Mouse (Mus musculus) bone marrow macrophage, adult 2 months (primary cell): ENCODE measurements around the gene Higd1b. TPM values are rescaled to one million over a fixed set of nuclear protein-coding genes. Genes with fewer than 3 reads are reported as not detected.

Source experiments
- H3K27ac ChIP-seq: 2 replicates; pipeline ENCODE4 v1.5.1; 2012; ENCODE audit warnings: low read depth, low read length; ENCODE audit not compliant: insufficient read depth
- H3K4me1 ChIP-seq: 2 replicates; pipeline ENCODE4 v1.6.1; 2012; ENCODE audit warnings: low read length; ENCODE audit not compliant: control insufficient read depth, insufficient read depth
- H3K4me3 ChIP-seq: 2 replicates; pipeline ENCODE4 v1.5.1; 2012; ENCODE audit warnings: mild to moderate bottlenecking, low read length, moderate library complexity; ENCODE audit not compliant: insufficient read depth
- CTCF ChIP-seq: IDR thresholded peaks from 2 replicates; pipeline ENCODE4 v1.5.1; 2012; ENCODE audit warnings: low read depth, mild to moderate bottlenecking, low read length, moderate library complexity
- POLR2A ChIP-seq: IDR thresholded peaks from 2 replicates; pipeline ENCODE4 v1.6.1; 2012; ENCODE audit warnings: mild to moderate bottlenecking, low read depth, low read length, borderline replicate concordance
- polyA plus RNA-seq: library from polyadenylated mRNA; stranded (reverse); fragments of >200 nt; gene quantifications from 2 replicates; pipeline ENCODE4 v1.2.4, GENCODE M21; 2012; ENCODE audit not compliant: missing spikeins, insufficient read depth, insufficient read length

Higd1b gene
- not detected in 2 replicates for polyA plus RNA-seq

DNA sequence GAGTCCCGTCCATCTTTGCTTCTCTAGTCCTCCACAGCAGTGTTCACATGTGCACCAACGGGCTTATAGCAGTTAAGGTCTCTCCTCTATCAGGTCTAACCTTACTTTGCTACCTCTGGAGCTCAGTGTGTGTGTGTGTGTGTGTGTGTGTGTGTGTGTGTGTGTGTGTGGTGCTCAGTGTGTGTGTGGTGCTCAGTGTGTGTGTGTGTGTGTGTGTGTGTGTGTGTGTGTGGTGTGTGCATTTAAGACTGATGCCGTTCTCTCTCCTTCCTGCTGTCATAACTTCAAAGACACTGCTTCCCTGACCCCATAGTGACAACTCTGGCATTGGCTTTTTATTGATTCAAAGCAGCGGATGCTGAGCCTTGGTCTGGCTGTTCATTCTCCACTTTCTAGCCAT lies at the start of gene Higd1b:
Higd1b (plus strand) TSS at position 301 of the 400 bp plus-strand sequence.
- H3K4me1 ChIP-seq = 0 out of 2 replicates have a peak, but pooled peaks cover 2% of the 10 kb centered on the region
- TF ChIP-seq POLR2A = no peak
- TF ChIP-seq CTCF = no peak
- H3K27ac ChIP-seq = no peak within 1 kb of the TSS
- H3K4me3 ChIP-seq = no peak within 1 kb of the TSS

DNA sequence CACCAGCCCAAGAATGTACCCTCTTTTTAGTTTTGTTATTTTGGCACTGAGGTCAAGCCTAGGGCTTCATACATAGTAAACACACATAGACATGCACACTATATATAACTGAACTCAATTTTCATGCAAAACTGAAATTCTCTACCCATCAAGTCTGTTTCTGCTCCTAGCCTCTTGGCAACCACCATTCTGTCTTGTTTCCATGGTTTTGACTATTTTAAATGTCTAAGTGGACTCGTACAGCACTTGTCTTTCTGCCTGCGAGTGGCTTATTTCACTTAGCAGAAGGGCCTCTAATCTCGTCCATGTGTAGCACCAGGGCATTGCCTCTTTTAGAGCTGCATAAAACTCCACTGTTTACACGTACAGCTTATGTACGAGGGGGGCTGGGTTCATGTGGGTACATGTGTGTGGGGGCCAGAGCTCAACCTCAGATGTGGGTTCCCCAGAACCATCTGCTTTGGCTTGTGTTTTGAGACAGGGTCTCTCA lies 47.9 kb upstream of the Higd1b start:
- no peaks in the 10 kb centered on the region for H3K4me1 ChIP-seq
- no peak overlapping the region for H3K27ac ChIP-seq
- TF ChIP-seq POLR2A (no peak), CTCF (no peak)
- H3K4me3 ChIP-seq = no peak overlapping the region

DNA sequence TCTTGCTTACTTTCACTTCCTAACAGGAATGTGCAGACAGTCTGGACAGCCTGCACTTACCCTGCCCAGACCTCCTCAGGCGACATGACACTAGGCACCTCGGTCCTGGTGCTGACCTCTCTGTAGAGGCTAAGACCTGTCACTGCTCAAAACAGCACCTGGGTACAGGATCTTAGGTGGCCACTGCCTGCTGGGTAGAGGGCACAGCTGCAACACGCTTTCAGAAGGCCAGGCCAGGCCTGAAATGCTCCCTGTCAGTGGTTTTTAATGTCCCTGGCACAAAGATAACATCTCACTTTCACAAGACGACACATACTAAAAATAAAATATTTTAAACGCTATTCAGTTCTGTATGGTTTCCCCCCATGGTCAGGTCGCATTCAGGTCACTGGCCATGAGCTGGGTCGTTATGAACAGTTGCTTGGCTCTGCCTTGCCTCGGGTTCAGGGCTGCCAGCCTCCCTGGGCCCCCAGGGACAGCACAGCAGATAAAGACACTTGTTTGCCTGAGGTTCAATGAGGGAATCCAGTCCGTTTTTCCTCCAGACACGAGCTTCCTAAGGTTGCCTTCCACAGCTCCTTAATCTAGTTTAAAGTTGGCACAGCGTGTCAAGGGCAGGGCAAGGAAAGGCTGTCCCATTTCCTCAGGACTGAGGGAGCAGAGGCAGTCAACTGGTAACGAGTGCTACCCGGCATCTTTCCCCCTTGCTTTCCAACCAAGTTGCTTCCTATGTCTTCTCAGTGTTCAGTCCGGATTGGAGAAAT lies 43.8 kb upstream of the Higd1b start:
- TF ChIP-seq POLR2A (no peak), CTCF (no peak)
- H3K4me1 ChIP-seq = no peaks in the 10 kb centered on the region
- no peak overlapping the region for H3K4me3 ChIP-seq
- H3K27ac ChIP-seq = no peak overlapping the region

- Histone ChIP-seq H3K4me1 (no peaks in the 10 kb centered on the region), H3K4me3 (no peak overlapping the region), H3K27ac (no peak overlapping the region)
- TF ChIP-seq POLR2A = no peak
- TF ChIP-seq CTCF = no peak
These were observed 41.5 kb upstream of the Higd1b start for GRCm38 (mm10) chr11:102794157-102794556.

DNA sequence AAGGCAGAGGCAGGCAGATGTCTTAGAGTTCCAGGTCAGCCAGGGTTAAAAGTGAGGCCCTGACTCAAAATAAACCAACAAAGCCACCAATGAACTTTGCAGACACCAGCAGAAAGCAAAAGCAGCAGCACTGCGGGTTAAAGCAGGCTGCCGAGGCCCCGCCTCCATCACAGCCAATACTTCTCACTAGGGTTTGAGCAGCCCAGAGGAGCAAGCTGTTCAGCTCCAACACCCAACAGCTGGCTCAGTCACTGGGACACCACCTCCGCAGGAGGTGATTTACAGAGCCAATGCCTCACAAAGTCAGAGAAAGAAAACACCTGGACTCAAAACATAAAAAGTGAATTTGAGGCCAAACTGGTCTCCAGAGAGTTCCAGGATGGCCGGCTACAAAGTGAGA lies 32.2 kb upstream of the Higd1b start:
- H3K4me1 ChIP-seq = no peaks in the 10 kb centered on the region
- no peak overlapping the region for H3K4me3 ChIP-seq
- no peak overlapping the region for H3K27ac ChIP-seq
- no peak for TF ChIP-seq CTCF
- no peak for TF ChIP-seq POLR2A

DNA sequence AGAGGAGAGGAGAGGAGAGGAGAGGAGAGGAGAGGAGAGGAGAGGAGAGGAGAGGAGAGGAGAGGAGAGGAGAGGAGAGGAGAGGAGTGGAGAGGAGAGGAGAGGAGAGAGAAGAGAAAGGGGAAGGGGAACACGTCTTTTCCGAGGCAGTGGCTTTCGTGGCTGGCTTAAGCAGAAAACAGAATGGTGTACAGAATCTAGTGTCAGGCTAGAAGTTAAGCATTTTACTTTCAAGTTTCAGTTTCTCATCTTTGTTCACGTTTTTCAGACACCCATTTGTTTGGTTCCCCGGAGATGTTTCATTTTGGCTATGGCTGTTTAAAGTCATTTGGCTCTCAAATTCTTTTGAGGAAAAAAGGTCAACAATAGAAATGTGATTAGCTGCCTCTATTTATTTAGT lies 27.4 kb upstream of the Higd1b start:
- Histone ChIP-seq H3K4me3 (no peak overlapping the region), H3K4me1 (no peaks in the 10 kb centered on the region), H3K27ac (no peak overlapping the region)
- TF ChIP-seq CTCF = no peak
- TF ChIP-seq POLR2A = no peak

DNA sequence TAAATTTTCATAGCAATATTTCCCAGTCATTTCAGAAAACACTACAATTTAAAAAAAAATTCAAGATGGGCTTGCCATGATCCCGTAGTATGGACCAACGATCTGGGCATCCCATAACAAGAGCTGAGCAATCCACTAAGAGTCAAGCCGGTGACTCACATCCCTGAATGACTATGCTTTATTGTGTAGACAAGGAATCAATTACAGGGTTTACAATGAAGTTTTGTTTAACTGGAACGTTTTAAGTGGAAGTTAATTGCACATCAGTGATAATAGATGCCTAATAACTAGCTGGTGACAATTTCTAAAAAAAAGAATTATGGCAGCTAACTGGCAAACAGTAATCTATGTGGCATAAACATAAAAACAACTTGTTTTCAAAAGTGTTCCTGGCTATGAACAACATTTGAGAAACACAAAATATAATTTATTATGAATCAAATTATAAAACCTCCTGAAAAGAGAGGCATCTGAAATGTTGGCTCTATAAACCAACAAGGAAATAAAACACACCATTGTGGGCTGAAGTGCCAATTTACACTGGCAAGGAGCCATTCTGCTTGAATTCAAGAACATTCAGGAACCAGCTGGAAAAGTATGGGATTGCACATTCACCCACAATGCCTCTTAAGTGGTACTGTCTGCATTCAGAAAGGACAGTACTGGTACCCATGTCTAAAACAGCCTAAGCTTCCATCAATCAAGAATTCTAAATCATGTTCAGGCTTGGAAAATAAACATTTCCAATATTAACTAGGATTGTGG lies 24.7 kb upstream of the Higd1b start:
- Histone ChIP-seq H3K4me3 (no peak overlapping the region), H3K27ac (no peak overlapping the region), H3K4me1 (no peaks in the 10 kb centered on the region)
- TF ChIP-seq POLR2A = no peak
- no peak for TF ChIP-seq CTCF

- Histone ChIP-seq H3K4me1 (no peaks in the 10 kb centered on the region), H3K4me3 (no peak overlapping the region), H3K27ac (no peak overlapping the region)
- TF ChIP-seq POLR2A = no peak
- no peak for TF ChIP-seq CTCF
These were observed 20.8 kb upstream of the Higd1b start for GRCm38 (mm10) chr11:102814881-102815280.

- TF ChIP-seq CTCF (no peak), POLR2A (no peak)
- peak overlapping the region; percentile 25 for H3K4me3 ChIP-seq
- H3K27ac ChIP-seq = no peak overlapping the region
- no peaks in the 10 kb centered on the region for H3K4me1 ChIP-seq
These were observed 17.3 kb upstream of the Higd1b start for GRCm38 (mm10) chr11:102818121-102819020.
